Mouse (Mus musculus): Measurements from ENCODE around the gene Skap1.
"Not testable (repeated sequence)": the region's sequence is repeated elsewhere in the genome, so short reads cannot be mapped to it uniquely, and the experiment has no call there.

The Skap1 gene

GRCm38 (mm10) chr11:96761984-96762383 is 297.6 kb downstream of the Skap1 start:
- no peak for DNase-seq

- DNase-seq = peak; percentile 95
Measured at GRCm38 (mm10) chr11:96762742-96763470, 298.5 kb downstream of the Skap1 start.

- DNase-seq = peak; percentile 83
Measured at GRCm38 (mm10) chr11:96764511-96765350, 300.3 kb downstream of the Skap1 start.

GRCm38 (mm10) chr11:96765645-96766044 is 301.3 kb downstream of the Skap1 start:
- DNase-seq = peak; percentile 98

DNA sequence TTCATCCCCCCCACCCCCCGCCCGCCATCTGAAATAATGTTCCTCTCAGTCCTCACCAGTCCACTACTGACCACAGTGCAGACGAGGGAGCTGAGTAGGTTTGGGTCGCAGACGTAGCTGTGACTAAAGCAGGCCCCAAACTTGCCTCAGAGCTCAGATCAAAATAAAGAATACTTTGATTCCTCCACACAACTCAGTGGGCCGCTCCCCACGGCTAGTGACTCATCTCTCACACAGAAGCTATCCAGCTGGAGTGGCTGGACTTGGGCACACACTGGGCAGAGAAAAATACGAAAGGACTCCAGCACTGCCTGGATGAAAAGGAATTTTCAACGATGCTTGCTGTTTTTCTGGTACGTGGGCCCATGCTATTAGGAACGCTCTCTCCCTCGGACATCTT is 302.2 kb downstream of the Skap1 start:
- DNase-seq = no peak

GRCm38 (mm10) chr11:96767096-96767495 is 302.7 kb downstream of the Skap1 start:
- peak; percentile 83 for DNase-seq

- DNase-seq = no peak
Measured at GRCm38 (mm10) chr11:96768240-96768639, 303.8 kb downstream of the Skap1 start.

DNA sequence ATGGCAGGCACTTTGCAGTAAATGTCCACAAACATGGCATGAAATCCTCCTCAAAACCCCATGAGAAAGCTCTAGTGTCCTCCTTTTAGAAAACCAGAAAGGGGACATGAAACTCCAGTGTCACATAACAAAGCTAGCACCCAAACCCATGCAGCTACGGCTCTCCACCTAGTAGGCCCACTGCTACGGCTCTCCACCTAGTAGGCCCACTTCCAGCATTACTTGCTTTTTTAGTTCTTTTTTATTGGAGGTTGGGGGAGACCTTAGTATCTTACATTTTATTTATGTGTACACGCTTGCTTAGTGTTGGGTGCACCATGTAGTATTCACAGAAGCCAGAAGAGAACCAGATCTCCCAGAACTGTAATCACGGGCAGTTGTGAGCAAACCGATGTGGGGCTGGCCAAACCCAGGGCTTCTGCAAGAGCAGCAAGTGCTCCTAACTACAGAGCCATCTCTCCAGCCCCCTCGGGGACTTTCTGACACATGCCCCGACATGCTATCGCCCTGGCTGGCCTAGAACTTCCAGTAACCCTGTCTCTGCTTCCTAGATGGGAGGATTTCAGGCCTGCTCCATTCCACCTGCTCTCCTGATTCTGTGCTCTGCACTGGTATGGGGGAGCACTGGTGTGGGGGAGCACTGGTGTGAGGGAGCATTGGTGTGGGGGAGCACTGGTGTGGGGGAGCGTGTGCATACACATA is 307.0 kb downstream of the Skap1 start:
- DNase-seq = no peak

DNA sequence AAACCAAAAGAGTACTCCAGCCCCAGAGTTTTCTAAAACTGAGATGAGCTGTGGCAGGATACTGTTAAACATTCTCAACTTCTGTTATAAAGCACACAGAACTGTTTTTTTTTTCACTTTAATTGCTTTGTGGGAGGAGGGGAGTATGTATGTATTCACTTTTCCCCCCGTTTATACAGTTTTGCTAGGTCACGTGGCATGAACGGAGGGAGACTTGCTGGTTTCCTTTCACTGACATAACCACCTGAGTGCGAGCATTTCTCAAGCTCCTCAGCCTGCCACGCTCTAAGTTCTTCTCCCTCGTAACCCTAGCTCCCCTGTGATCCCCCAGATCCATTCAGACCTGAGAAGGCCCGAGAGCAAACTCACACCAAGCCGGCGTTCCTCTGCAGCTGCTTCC is 308.0 kb downstream of the Skap1 start:
- DNase-seq = no peak

GRCm38 (mm10) chr11:96774536-96774935 is 310.1 kb downstream of the Skap1 start:
- no peak for DNase-seq

GRCm38 (mm10) chr11:96775063-96775462 is 310.7 kb downstream of the Skap1 start:
- peak; percentile 94 for DNase-seq

DNA sequence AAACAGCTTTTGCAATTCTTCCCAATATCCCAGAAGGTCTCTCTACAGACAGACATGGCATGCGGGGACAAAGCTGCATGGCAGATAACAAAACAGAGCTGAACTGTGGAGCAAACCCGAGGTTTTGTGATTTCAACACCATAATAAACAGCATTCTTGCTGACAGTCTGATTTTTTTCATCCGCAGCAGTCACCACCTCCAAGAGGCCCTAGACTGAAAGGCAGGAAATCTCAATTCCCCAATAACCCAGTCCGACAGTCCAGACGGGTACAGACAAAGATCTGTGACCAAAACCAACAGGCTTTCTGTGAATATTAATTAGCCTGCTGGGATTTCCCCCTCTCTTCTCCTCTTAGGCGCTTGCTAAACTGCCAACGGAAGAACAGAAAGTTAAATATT is 311.3 kb downstream of the Skap1 start:
- no peak for DNase-seq

GRCm38 (mm10) chr11:96776068-96776467 is 311.7 kb downstream of the Skap1 start:
- DNase-seq = no peak

DNA sequence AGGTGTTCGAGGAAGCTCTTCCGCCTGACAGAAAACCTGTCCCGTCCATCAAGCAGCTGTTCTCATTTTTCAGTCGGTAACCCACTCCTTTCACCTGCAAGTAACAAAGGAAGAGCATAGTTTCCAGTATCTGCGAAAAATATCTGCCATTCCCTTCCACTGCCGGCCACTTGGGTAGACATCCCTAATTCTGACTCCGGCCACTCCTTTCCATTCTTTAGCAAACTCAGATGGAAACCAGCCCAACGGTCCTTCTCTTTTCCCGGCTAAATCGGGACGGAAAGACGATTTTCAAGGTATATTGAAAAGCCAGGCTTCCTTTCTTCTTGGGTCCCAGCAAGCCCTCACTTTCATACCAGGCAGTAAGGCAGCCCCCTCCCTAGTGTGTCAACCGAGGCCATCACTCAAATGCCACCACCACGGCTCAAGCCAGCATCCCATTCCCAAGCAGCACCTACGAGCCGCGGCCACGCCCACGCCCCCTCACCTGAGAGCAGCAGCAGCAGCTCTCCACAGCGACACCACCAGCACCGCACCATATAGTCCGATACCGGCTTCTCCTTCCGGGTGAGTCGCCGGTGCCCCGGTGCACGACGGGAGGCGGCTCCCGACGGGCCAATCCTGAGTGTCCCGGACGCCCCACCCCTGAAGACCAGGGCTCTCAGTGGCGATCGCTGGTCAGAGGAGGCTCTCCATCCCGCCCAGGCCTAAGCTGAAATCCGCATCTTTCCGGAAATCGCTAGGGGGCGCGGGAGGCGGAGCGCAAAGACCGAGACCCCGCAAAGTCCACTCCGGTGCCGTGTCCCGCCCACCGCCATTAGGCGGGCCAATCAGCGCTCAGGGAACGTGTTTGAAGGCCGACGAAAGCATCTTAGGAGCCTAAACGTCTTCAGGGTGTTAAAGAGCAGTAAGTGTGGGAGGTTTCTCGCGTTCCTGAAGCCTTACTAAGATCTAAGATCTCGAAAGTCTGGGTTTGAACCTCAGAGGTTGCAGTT is 312.9 kb downstream of the Skap1 start, which contains the start of gene Snx11:
Gene Snx11, minus strand, starts transcription at position 592 of the 995 bp plus-strand sequence.
- peak; percentile 100 for DNase-seq

- not testable (repeated sequence) for DNase-seq
Measured at GRCm38 (mm10) chr11:96778061-96778627, 313.8 kb downstream of the Skap1 start.

DNA sequence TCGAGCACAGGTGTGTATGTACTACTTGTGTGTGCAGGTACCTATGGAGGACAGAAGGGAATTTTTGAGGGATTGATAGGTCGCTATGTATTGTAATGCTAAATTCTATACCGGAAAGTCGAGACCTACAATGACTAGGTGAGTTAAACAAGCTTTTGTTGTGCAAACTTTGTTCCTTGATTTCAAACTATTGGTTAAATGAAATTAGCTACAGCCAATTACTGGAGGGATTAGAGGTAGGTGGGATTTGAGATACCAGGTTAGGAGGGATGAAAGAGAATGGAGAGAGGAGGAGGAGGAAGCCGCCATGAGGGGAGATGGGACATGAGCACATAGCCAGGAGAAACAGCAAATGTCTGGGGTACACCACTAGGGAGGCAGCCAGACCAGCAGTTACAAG is 315.9 kb downstream of the Skap1 start:
- peak; percentile 30 for DNase-seq

DNA sequence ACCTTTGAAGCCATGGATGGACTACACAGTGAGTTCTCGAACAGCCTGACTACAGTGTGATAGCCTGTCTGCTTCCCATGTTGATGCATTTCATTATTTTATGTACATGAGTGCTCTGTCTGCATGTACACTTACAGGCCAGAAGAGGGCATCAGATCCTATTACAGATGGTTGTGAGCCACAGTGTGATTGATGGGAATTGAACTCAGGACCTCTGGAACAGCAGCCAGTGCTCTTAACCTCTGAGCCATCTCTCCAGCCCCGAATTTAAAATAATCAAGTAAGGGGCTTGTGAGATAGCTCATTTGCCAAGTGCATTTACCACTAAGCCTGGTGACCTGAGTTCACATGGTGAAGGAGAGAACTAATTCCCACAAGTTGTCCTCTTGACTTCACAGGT is 317.0 kb downstream of the Skap1 start:
- peak; percentile 81 for DNase-seq

DNA sequence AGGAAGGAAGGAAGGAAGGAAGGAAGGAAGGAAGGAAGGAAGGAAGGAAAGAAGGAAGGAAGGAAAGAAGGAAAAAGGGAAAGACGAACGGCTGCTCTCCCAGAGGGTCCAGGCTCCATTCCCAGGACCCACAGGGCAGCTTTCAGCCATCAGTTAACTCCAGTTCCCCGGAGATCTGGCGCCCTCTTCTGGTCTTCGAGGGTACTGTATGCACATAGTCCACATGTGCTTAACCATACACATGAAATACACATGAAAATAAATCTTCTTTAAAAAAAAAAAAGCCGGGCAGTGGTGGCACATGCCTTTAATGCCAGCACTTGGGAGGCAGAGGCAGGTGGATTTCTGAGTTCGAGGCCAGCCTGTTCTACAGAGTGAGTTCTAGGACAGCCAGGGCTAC is 320.5 kb downstream of the Skap1 start:
- DNase-seq = peak; percentile 90

DNA sequence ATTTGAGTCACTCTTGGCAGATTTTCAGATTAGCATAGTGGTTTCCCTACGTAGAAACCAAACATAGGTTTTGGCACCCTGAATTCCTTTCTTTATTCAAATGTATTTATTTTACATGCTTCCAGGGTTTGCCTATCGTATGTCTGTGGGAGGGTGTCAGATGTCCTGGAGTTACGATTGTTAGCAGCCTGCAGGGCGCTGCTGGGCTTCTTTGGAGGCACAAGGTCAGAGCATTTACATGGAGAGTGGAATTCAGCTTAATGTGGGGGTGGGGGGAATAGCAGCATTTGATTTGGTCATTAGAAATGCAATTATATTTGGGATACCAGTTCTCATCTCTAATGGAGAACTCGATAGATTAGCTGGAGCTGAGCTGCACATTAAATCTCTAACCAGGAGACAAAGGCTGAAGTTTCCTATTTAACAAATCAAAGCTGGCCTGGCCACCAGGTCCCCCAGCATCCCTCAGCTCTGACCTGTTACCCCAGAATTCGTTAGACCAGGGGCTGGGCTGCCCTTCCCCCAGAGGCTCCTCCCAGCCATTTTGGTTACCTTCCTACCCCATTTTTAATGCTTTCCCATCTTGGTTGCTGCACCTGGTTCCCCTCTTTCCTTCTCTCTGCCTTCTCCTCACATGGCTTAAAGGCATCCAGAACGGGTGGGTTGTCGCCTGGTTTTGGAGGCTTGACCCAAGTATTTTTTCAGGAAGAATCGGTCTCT is 322.5 kb downstream of the Skap1 start:
- peak; percentile 82 for DNase-seq

DNA sequence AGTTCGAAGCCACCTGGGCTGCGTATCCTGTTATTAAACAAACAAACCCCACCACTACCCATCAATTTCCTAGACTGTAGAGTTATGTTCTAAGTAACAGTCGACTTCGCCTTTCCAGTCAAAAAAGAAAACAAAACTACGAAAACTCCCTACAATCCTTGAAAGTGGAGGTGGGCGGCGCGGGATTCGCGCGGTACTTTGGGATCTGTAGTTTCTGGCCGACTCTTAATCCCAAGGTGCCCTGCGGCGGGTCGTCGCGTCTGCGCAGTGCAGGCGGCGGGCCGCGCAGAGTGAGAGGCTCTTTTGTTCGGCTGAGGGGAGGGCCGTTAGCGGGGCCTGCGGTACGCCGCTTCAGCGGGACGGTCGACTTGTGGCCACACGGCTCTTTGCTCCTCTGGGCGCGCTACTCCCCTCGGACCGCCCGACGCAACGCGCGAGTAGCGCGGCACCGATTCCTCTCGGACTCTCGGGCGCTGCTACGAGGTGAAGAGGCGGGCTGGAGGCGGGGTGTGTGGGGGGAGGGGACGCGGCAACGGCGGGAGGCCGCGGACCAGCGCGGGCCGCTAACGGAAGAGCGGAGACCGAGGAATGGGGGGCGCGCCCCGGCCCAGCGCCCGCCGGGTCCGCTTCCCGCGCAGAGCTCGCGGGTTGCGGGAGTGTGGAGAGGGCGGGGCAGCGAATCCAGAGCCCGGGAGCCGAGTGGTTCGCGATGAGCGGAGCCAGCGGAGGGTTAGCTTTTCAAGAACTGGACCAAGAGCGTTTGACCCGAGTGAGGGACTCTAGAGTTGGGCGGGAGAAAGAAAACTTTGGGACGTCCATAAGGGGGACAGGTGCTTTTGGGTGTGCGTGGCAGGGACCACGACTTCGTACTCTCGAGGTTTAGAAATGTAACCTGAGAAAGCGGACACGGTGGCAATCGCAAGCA is 324.7 kb downstream of the Skap1 start, which contains the start of gene Cbx1:
Gene Cbx1, plus strand, starts transcription at position 257 of the 925 bp plus-strand sequence.
- peak; percentile 99 for DNase-seq
